Mouse (Mus musculus): ENCODE measurements around the gene Dstn. TPM values are rescaled to one million over a fixed set of nuclear protein-coding genes. Genes with fewer than 3 reads are reported as not detected.

Dstn gene
- total and polyA plus RNA-seq, 2 experiments from 2014 or later, result 409 to 512 TPM

DNA sequence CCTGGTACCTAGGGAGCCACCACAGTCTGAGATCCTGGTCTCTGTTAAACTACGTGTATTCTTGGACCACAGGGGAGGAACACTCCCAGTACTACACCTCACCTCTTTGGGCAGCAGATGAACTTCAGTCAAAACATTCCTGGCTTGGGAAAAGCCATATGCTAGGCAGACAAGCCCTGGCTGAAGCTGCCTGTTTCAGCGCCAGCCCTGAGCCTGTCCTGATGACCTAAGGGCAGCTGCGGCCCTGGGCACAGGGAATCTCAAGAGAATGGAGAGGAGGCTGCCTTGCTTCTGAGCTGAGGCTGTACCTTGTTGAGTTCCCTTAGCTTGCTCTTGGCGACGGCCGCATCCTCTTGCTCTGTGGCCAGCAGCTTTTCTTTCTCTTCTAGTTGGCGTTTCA lies 58.0 kb downstream of the Dstn start:
- H3K36me3 ChIP-seq (ENCODE audit: insufficient read depth), result 0 out of 2 replicates have a peak, but pooled peaks cover 9% of the 10 kb centered on the region
- H3K9me3 ChIP-seq (ENCODE audit: low read length), result no peaks in the 10 kb centered on the region
- no peak for ATAC-seq
- 90% methylated on average over 7 of the region's 7 CpGs for whole genome bisulfite sequencing
- H3K27ac ChIP-seq (ENCODE audit: low read depth, low read length), result no peak overlapping the region
- H3K9ac ChIP-seq, result no peak overlapping the region
- TF ChIP-seq CTCF (IDR thresholded peaks at IDR 0.05; ENCODE audit: low read depth), result no peak
- H3K4me1 ChIP-seq (ENCODE audit: insufficient read depth), result no peaks in the 10 kb centered on the region
- H3K4me2 ChIP-seq (ENCODE audit: low read depth), result no peak overlapping the region
- H3K4me3 ChIP-seq (ENCODE audit: low read depth, low read length), result no peak overlapping the region
- no peak for DNase-seq
- H3K27me3 ChIP-seq (ENCODE audit: insufficient read depth, low read length), result no peaks in the 10 kb centered on the region

GRCm38 (mm10) chr2:143975146-143975649 lies 60.1 kb downstream of the Dstn start:
- no peak for TF ChIP-seq CTCF (IDR thresholded peaks at IDR 0.05; ENCODE audit: low read depth)
- DNase-seq (no peak), ATAC-seq (no peak)
- H3K27me3 ChIP-seq (ENCODE audit: insufficient read depth, low read length), result no peaks in the 10 kb centered on the region
- no peak overlapping the region for H3K4me3 ChIP-seq (ENCODE audit: low read depth, low read length)
- no peaks in the 10 kb centered on the region for H3K4me1 ChIP-seq (ENCODE audit: insufficient read depth)
- H3K9me3 ChIP-seq (ENCODE audit: low read length), result no peaks in the 10 kb centered on the region
- no peak overlapping the region for H3K27ac ChIP-seq (ENCODE audit: low read depth, low read length)
- 0 out of 2 replicates have a peak, but pooled peaks cover 6% of the 10 kb centered on the region for H3K36me3 ChIP-seq (ENCODE audit: insufficient read depth)
- H3K9ac ChIP-seq, result no peak overlapping the region
- H3K4me2 ChIP-seq (ENCODE audit: low read depth), result no peak overlapping the region
- 97% methylated on average over 5 of the region's 5 CpGs for WGBS

DNA sequence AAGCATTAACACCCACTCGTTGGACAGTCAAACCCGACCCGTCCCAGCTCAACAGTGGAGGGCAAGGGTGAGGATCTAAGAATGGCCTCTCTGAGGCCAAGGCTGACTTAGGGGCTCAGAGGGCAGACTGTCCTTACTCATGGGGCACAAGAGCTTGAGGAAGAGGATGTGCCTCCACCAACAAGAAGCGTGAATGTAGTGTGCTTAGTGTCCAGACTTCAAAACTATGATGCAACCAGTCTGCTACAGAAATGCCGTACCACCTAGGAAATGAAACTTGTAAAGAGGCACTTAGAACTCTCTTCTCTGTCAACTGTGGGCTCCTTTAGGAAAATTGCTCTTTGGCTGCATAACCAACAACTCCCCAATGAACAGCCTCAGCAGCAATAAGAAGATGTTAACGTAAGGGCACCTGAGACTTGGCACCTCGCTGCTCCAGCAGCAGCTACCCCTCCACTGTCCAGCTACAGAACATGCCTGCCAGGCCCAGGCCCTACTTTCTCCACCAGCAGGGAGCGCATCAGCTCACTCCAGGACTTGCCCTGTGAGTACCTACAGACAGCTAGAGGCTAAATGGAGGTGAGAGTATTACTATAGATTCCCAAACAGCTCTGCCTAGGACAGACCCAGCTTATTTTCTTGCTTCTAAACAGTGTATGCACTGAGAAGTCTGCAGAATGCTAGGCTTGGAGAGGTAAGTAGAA lies 63.5 kb downstream of the Dstn start:
- H3K4me3 ChIP-seq (ENCODE audit: low read depth, low read length), result no peak overlapping the region
- no peak for TF ChIP-seq CTCF (IDR thresholded peaks at IDR 0.05; ENCODE audit: low read depth)

DNA sequence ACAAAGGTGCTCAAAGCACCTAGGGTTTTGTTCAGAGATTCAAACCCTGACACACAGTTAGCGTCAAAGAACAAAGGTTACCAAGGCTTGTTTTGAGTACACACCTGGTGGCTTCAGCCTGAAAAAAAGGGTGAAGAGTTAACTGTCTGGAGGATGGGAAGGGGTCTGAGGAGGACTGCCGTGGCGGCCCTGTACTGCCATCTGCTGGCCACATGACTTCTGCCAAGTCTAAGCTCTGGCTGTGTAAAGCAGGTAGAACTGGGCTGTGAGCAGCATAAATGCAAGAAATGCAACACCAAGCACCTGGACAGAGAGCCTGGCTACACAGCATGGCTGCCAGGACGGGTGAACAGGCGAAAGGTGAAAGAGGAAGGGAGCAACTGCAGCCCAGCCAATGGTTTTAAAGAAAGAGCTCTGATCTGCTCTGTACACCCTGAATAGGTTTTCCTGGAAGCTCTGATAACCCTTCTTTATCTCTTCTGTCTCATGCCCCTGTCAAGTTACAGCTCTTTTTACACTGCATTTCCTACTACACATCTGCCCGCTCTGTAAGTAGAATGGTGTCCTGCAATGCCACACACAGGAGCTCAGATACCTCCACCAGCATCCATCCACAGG lies 65.8 kb downstream of the Dstn start:
- peak; percentile 93 for ATAC-seq

More for the DNA sequence above, 63.5 kb downstream of the Dstn start:
- 93% methylated on average over 8 of the region's 8 CpGs for WGBS
- DNase-seq (no peak), ATAC-seq (no peak)
- Histone ChIP-seq H3K27me3 (ENCODE audit: insufficient read depth, low read length) (no peaks in the 10 kb centered on the region), H3K9ac (no peak overlapping the region), H3K4me1 (ENCODE audit: insufficient read depth) (no peaks in the 10 kb centered on the region), H3K4me2 (ENCODE audit: low read depth) (no peak overlapping the region), H3K9me3 (ENCODE audit: low read length) (no peaks in the 10 kb centered on the region), H3K36me3 (ENCODE audit: insufficient read depth) (no peaks in the 10 kb centered on the region), H3K27ac (ENCODE audit: low read depth, low read length) (no peak overlapping the region)

GRCm38 (mm10) chr2:143982152-143982551 lies 67.0 kb downstream of the Dstn start:
- WGBS, result 84% methylated on average over 4 of the region's 4 CpGs
- no peak overlapping the region for H3K4me3 ChIP-seq (ENCODE audit: low read depth, low read length)
- DNase-seq (no peak), ATAC-seq (no peak)
- H3K4me1 ChIP-seq (ENCODE audit: insufficient read depth), result no peaks in the 10 kb centered on the region
- H3K4me2 ChIP-seq (ENCODE audit: low read depth), result no peak overlapping the region
- TF ChIP-seq CTCF (IDR thresholded peaks at IDR 0.05; ENCODE audit: low read depth), result no peak
- H3K27ac ChIP-seq (ENCODE audit: low read depth, low read length), result no peak overlapping the region
- H3K9ac ChIP-seq, result no peak overlapping the region
- H3K9me3 ChIP-seq (ENCODE audit: low read length), result no peaks in the 10 kb centered on the region
- H3K36me3 ChIP-seq (ENCODE audit: insufficient read depth), result no peaks in the 10 kb centered on the region
- no peaks in the 10 kb centered on the region for H3K27me3 ChIP-seq (ENCODE audit: insufficient read depth, low read length)

More for the DNA sequence above, 65.8 kb downstream of the Dstn start:
- no peaks in the 10 kb centered on the region for H3K4me1 ChIP-seq (ENCODE audit: insufficient read depth)
- peak; percentile 85 for DNase-seq
- 37% methylated on average over 6 of the region's 6 CpGs for WGBS
- H3K27ac ChIP-seq (ENCODE audit: low read depth, low read length), result no peak overlapping the region
- no peak overlapping the region for H3K4me2 ChIP-seq (ENCODE audit: low read depth)
- peak; percentile 93 for TF ChIP-seq CTCF (IDR thresholded peaks at IDR 0.05; ENCODE audit: low read depth)
- no peaks in the 10 kb centered on the region for H3K36me3 ChIP-seq (ENCODE audit: insufficient read depth)
- H3K27me3 ChIP-seq (ENCODE audit: insufficient read depth, low read length), result no peaks in the 10 kb centered on the region
- H3K9ac ChIP-seq, result no peak overlapping the region
- no peak overlapping the region for H3K4me3 ChIP-seq (ENCODE audit: low read depth, low read length)
- H3K9me3 ChIP-seq (ENCODE audit: low read length), result no peaks in the 10 kb centered on the region

GRCm38 (mm10) chr2:143982901-143983300 lies 67.8 kb downstream of the Dstn start:
- ATAC-seq, result no peak
- no peaks in the 10 kb centered on the region for H3K36me3 ChIP-seq (ENCODE audit: insufficient read depth)
- no peak overlapping the region for H3K4me2 ChIP-seq (ENCODE audit: low read depth)
- H3K27ac ChIP-seq (ENCODE audit: low read depth, low read length), result no peak overlapping the region
- no peak for TF ChIP-seq CTCF (IDR thresholded peaks at IDR 0.05; ENCODE audit: low read depth)
- H3K4me3 ChIP-seq (ENCODE audit: low read depth, low read length), result no peak overlapping the region
- no peaks in the 10 kb centered on the region for H3K9me3 ChIP-seq (ENCODE audit: low read length)
- DNase-seq, result no peak
- H3K4me1 ChIP-seq (ENCODE audit: insufficient read depth), result no peaks in the 10 kb centered on the region
- 54% methylated on average over 3 of the region's 3 CpGs for WGBS
- H3K27me3 ChIP-seq (ENCODE audit: insufficient read depth, low read length), result no peaks in the 10 kb centered on the region
- H3K9ac ChIP-seq, result no peak overlapping the region

DNA sequence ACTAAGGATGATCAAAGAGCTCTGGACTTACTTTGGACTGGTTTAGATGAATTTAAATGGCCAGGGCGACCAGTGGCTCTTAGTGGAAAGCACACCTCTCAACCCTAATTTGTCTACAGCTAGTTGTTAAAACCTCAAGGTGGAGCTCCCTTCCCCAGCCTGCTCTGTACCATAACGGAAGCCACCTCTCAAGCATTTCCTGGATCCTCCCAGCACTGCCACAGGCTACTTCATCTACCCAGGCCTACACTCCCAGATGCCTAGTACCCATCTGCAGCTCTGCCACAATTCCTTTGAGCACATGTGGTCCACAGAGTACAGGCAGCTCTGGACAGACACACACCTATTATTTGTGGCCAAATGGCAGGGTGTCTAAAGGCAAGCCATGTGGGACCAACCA lies 68.4 kb downstream of the Dstn start:
- H3K4me1 ChIP-seq (ENCODE audit: insufficient read depth), result no peaks in the 10 kb centered on the region
- WGBS, result 80% methylated on average over 2 of the region's 2 CpGs
- H3K9ac ChIP-seq, result no peak overlapping the region
- H3K4me2 ChIP-seq (ENCODE audit: low read depth), result no peak overlapping the region
- no peaks in the 10 kb centered on the region for H3K9me3 ChIP-seq (ENCODE audit: low read length)
- no peaks in the 10 kb centered on the region for H3K36me3 ChIP-seq (ENCODE audit: insufficient read depth)
- H3K4me3 ChIP-seq (ENCODE audit: low read depth, low read length), result no peak overlapping the region
- no peak for DNase-seq
- no peak overlapping the region for H3K27ac ChIP-seq (ENCODE audit: low read depth, low read length)
- H3K27me3 ChIP-seq (ENCODE audit: insufficient read depth, low read length), result no peaks in the 10 kb centered on the region
- ATAC-seq, result no peak
- TF ChIP-seq CTCF (IDR thresholded peaks at IDR 0.05; ENCODE audit: low read depth), result no peak
